Mouse (Mus musculus): Measurements from ENCODE around the gene Pdlim7.
A peak's percentile ranks its signal among the peaks of the same experiment; 100 is the strongest.

Gene Pdlim7

GRCm38 (mm10) chr13:55465830-55466440 is 47.5 kb downstream of the Pdlim7 start:
- no peak for DNase-seq (ENCODE audit: low spot score in 2 of 2)

- no peak for DNase-seq (ENCODE audit: low spot score in 2 of 2)
These were observed 48.3 kb downstream of the Pdlim7 start for GRCm38 (mm10) chr13:55465184-55465583.

GRCm38 (mm10) chr13:55464027-55464884 is 49.2 kb downstream of the Pdlim7 start, which contains the start of gene Prr7:
TSS of gene Prr7 (plus strand) at chr13:55464267.
- peak; percentile 41 to 50 for DNase-seq (ENCODE audit: low spot score in 2 of 2)

DNA sequence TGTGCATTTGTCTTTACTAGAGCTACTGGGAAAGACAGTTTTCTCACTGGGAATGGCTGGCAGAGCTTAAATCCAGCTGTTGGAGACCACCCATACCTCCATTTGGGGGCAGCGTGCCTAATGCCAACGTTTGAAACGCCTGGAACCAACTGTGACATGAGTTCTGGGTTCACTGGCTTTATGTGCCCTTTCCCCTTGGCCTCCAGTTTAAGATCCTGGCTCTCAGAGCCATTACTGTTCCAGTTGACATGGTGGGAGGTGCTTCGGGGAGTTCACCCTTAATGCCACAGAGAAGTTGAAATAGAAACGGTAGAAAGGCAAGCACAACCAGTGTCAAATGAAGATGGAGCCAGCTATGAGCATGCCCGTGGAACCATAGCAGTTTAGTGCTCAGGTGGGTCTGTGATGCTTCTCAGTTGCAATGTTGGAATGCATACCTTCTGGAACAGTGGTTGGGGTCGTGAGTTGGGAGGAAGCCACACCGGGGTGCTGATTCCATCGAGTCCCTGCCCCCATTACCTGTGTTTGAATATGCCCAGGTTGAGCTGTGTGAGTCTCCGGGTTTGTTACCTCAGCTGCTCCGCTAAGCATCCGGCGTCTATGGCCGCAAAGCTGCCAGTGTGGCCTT is 50.0 kb downstream of the Pdlim7 start:
- DNase-seq (ENCODE audit: low spot score in 2 of 2): peak in 1 of 2 experiments; percentile 52

DNA sequence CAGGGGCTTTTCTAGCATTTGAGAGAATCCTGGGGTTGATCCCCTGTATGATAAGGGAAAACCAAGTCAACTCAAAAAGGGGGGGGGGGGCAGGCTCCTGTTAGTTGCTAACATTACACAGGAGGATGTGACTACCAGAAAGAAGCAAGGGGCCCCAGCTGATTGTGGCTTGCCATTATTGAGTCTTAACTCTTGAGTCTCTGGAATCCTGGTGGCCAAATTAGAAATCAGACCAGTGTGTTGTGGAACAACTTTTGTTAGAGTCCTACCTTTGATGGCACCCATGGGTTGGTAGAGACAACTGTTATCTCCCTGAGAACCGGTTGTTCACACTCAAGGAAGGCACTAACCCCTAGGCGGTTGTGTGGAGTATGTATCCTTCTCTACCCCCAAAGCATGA is 50.5 kb downstream of the Pdlim7 start:
- DNase-seq (ENCODE audit: low spot score in 2 of 2): no peak

DNA sequence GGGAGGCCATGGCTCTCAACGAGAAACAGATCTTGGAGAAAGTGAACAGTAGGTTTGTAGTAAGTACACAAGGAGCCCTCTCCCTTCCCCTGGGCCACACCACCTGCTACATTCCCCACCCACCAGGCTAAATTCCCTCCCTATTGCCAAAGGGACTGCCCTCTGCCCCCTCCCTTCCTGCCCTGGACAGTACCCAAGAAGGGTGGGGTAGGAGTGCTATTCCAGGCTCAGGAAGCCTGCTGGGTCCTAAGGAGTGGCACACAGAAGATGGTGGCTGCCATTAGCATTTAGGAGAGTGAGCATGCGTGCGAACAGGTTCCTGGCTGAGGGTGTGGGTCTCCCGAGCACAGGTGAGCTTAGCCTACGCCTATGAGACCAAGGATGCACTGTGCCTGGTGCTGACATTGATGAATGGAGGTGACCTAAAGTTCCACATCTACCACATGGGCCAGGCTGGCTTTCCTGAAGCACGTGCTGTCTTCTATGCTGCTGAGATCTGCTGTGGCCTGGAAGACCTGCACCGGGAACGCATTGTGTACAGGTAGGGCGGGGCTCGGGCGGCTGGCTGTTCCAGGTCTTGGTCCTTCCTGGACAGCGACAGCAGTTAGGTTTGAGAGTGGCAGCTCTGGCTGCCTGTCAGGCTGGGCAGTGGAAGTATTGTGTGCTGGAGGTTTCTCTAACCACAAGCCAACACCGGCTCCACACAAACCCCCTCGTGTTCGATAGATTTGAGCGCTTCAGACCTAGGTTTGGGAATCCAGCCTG is 61.5 kb downstream of the Pdlim7 start:
- DNase-seq (ENCODE audit: low spot score in 2 of 2): no peak

- DNase-seq (ENCODE audit: low spot score in 2 of 2): no peak
These were observed 62.2 kb downstream of the Pdlim7 start for GRCm38 (mm10) chr13:55451296-55451695.

DNA sequence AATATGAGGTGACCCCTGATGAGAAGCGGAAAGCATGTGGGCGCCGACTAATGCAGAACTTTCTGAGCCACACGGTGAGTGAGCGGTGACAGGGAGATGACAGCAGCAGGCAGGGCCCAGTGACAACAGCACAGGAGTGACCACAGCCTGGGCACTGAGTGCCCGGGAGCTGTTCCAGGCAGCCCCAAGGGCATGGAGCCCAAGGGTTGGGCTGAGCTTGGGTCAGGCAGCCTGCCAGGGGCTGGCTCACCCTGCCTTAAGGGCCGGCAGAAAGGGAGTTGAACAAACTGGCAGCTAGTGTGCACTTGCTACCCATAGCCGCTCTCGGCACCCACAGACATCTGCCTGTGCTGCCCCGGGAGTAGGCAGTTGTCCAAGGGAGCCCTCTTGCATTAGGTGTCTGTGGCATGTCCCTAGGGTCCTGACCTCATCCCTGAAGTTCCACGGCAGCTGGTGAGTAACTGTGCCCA is 62.9 kb downstream of the Pdlim7 start:
- DNase-seq (ENCODE audit: low spot score in 2 of 2): no peak

DNA sequence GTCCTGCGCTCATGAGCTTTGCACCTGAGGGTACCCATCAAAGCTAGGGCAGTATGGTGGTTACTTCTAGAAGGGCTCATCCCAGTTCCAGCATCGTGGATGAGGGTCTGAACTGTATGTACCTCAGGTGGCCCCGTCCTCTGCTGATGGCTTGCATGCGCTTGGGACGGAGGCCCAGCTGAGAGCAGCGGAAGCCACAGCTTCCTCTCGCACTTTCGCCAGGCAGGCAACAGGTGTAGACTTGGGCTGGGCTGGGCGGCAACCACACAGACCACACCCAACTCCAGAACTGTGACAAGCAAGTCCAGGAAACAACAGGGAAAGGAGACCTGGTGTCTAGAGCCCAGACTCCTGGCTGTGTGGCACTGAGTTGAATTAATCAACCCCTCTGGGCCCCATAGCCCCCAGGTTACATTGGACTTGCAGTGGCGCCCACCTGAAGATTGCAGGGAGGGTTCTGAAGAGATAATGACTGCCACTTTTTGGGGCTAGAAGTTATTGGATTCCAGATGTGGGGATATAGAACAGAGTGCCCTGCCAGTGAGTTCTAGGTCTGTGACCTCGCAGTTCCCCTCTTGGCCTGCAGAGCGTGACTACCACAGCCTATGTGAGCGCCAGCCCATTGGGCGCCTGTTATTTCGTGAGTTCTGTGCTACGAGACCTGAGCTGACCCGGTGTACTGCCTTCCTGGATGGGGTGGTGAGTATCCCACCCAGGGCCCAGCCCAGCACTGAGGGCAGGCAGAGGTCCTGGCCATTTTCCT is 63.6 kb downstream of the Pdlim7 start:
- peak; percentile 44 to 66 for DNase-seq (ENCODE audit: low spot score in 2 of 2)

- DNase-seq (ENCODE audit: low spot score in 2 of 2): no peak
These were observed 64.3 kb downstream of the Pdlim7 start for GRCm38 (mm10) chr13:55449205-55449604.

- DNase-seq (ENCODE audit: low spot score in 2 of 2): no peak
These were observed 65.3 kb downstream of the Pdlim7 start for GRCm38 (mm10) chr13:55448131-55448530.

GRCm38 (mm10) chr13:55447543-55447943 is 65.9 kb downstream of the Pdlim7 start:
- DNase-seq (ENCODE audit: low spot score in 2 of 2): peak in 1 of 2 experiments; percentile 61

DNA sequence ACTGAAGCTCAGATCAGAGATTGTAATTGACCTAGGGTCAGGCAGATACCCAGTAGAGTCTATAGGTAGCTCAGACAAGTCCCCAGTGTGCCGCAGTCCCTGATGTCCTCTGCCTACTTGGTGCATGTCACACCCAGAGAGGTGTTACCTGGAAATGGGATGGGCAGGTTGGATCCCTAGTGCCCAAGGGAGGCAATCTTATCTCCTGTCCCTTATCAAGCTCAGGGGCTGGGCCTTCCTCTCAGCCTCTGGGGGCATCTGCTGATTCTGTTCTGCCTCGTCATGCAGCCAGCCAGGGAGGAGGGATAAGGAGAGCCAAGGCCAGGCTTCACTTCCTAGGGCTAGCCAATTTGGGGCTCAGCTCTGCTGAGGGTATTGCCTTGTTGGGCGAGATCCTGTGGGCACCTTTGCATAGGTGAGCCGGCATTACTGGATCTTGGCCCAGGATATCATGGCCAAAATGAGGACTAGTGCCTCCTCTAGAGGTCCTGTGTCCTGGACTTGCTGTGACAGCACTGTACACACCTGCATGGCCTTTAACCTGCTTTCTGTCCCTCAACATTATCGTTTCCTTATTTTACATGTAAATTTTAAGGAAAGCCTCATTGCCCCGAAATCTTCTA is 66.9 kb downstream of the Pdlim7 start:
- DNase-seq (ENCODE audit: low spot score in 2 of 2): no peak

All from natural killer cell, adult 2 months (primary cell).